Mouse (Mus musculus) macrophage (primary cell): Measurements from ENCODE around the gene Lipe. TPM values are rescaled to one million over a fixed set of nuclear protein-coding genes. Genes with fewer than 3 reads are reported as not detected.
"Not testable (repeated sequence)": the region's sequence is repeated elsewhere in the genome, so short reads cannot be mapped to it uniquely, and the experiment has no call there.

Experiments
- H3K27ac ChIP-seq: fragments of 350-480 bp; formaldehyde crosslinking; 2 replicates; pipeline ENCODE4 v1.9.0; 2021
- H3K36me3 ChIP-seq: fragments of 350-480 bp; formaldehyde crosslinking; 2 replicates; pipeline ENCODE4 v1.9.0; 2021; ENCODE audit errors: inconsistent target
- H3K4me3 ChIP-seq: fragments of 350-480 bp; formaldehyde crosslinking; 2 replicates; pipeline ENCODE4 v1.9.0; 2021; ENCODE audit errors: inconsistent target
- H3K79me2 ChIP-seq: fragments of 350-480 bp; formaldehyde crosslinking; 2 replicates; pipeline ENCODE4 v1.9.0; 2021; ENCODE audit errors: inconsistent target
- WGBS: methylation state at CpG from one replicate; pipeline ENCODE4 v1.1.7; 2026; ENCODE audit warnings: inconsistent platforms; ENCODE audit not compliant: missing documents; 5-methylcytosine and 5-hydroxymethylcytosine counted together
- polyA plus RNA-seq: library from polyadenylated mRNA; stranded (reverse); fragments of 250-400 nt; gene quantifications from 3 replicates; pipeline ENCODE4 v1.2.4, GENCODE M21; 2018; ENCODE audit warnings: inconsistent platforms

The Lipe gene
- polyA plus RNA-seq, 1 experiment from 2014 or later: 9.2 TPM

DNA sequence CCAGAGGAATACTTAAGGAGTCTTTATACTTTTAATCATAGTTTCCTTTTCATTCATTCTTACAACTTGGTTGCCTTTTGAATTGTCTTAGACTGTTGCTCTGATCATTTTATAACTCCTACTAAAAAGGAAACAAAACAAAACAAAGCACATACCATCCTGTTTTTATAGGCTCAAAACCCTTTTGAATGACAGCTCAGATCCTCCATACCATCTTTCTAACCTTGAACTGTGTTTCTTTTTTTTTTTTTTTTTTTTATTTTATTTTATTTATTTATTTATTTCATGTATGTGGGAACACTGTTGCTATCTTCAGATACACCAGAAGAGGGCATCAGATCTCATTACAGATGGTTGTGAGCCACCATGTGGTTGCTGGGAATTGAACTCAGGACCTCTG, 518 bp upstream of the Lipe start:
- H3K36me3 ChIP-seq, H3K27ac ChIP-seq, H3K4me3 ChIP-seq, H3K79me2 ChIP-seq: not testable (repeated sequence)

DNA sequence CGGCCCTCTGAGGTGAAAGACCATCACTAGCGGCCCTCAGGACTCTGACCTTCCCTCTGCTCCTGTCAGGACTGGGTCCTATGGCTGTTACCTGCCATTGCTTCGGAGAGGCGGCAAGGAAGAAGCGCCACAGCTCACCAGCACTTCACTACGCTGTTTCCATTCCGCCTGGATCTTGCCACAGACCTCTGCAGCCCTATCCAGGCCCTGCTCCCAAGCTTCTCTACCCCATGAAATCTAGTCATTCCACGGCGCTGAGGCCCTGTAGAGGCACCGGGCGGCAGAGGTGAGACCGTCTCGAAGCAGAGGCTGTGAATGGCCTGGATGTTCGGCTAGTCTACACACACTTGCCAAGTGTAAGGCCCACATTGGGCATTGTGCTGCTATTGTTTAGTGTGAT, 1.9 kb downstream of the Lipe start:
- H3K36me3 ChIP-seq: no peaks in the 10 kb centered on the region
- H3K4me3 ChIP-seq: no peak overlapping the region
- 96% methylated on average over 14 of the region's 14 CpGs for WGBS
- peak overlapping the region; percentile 50 for H3K27ac ChIP-seq
- peaks cover 32% of the 10 kb centered on the region for H3K79me2 ChIP-seq

DNA sequence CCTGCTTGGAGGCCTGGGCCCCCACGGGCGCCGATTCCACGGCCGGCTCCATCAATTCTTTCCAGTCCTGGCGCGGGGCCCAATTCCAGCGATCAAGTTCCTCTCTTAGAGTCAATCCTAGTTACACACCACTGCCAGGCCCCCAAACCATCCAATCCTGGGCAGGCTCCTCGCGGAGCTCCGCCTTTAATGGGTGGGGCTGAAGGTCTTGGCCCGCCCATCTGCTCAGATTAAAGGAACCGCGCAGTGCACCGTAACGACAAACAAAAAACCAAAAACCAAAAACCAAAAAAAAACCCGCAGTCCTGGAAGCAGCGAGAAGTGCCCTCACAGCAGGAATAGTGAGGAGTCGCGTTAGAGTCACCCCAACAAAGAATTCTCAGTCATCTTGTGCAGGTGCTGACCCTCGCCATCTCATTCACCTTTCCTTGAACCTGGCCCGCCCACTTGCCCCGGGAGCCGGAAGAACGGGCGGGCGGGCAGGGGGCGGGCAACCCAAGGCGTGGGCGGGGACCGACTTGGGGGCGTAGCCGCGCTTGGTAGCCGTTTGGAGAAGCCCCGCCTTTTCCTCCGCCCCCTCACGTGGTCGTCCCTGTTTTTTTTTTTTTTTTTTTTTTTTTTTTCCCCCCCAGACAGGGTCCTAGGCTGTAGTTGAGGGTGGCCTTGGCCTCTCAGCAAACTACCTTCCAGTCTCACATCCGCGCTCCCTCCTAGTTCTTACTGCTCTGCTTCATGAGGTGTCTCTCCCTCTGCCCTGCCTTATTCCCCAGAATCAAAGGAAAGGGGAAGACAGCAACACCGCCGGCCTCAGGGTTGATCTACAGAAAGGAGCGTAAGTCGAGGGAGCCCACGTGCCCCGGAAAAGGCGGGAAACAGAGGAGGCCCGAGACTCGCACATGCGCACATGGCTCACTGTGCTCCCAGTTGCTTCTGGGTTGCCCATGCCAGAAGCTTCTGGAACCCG, 2.7 kb downstream of the Lipe start:
- Histone ChIP-seq H3K4me3 (peak overlapping the region; percentile 74), H3K36me3 (no peaks in the 10 kb centered on the region), H3K79me2 (peaks cover 39% of the 10 kb centered on the region), H3K27ac (peak overlapping the region; percentile 87)
- 5% methylated on average over 50 of the region's 52 CpGs for WGBS

DNA sequence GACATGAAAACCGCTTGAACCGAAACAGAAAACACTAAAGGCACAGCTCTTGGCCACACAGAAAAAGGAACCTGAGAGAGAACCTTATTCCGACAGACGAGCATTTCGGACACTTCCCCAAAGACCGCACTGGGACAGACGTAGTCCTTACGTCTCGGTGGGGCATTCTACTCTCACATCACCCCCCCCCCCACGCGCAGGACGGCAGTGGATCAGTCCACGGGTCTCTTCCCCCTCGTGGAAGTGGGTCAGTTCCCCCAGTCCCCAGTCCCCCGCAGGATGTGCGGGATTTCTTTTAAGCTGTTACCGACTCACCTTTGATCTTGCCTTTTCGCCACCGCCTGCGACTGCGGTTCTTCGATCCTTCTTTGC, 3.3 kb downstream of the Lipe start:
- no peaks in the 10 kb centered on the region for H3K36me3 ChIP-seq
- WGBS: under 1% methylated on average over 22 of the region's 22 CpGs
- peak overlapping the region; percentile 74 for H3K4me3 ChIP-seq
- peak overlapping the region; percentile 87 for H3K27ac ChIP-seq
- peaks cover 46% of the 10 kb centered on the region for H3K79me2 ChIP-seq

DNA sequence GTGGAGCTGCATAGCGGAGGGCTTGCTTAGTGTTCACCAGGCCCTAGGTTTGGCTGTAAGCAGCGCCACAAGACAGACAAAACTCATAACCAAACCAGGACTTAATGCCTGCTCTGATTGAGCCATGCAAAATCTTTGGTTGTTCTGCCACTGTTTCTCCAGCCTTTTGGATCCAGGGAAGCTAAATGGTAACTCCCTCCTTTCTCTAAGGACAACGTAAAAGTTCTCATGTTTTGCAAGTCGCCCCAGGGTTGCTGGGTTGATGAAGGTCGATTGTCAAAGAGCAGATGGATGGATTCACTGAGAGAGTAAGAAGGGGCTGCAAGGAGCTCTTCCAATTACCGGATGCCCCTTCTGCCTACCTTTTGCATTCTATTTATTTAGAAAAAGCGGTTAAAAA, 3.8 kb downstream of the Lipe start:
- H3K79me2 ChIP-seq: peaks cover 50% of the 10 kb centered on the region
- peak overlapping the region; percentile 87 for H3K27ac ChIP-seq
- 5% methylated on average over 6 of the region's 7 CpGs for WGBS
- peak overlapping the region; percentile 74 for H3K4me3 ChIP-seq
- H3K36me3 ChIP-seq: no peaks in the 10 kb centered on the region

DNA sequence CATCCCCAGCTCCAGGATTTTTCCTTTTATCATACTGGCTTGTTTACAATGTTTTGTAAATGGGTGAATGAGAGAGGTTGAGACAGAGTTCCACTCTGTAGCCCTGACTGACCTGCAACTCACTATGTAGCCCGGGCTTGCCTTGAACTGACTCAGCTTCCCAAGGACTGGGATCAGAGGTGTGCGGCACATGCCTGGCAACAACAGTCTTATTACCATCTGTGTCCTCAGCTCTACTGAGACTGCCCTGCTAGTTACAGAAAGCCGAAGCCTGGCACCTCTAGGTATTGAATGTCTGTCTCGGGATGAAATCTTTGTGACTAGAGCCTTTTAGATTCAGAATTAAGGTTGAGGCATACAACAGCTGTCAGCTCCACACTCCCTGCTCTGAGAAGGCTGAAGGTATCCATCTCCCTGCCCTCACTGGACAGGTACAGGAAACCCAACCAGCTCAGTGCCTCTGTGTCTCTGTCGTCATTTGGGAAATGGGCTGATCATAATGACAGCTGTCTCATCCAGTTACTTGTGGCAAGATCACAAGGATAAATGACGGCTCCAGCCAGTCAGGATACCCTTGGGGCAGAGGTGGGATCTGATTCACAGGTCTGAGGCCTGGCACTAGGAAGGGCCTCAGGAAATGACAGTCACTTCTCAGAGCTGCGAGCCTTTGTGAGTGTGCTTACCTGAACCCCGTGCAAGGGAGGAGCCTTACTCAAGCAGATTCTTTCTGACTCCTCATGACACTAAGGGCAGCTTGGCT, 4.9 kb downstream of the Lipe start:
- 75% methylated on average over 8 of the region's 8 CpGs for WGBS
- no peak overlapping the region; the same call in 1 of the 2 replicates for H3K4me3 ChIP-seq
- peaks cover 2% of the 10 kb centered on the region; the same call in 1 of the 2 replicates for H3K36me3 ChIP-seq
- H3K79me2 ChIP-seq: peaks cover 61% of the 10 kb centered on the region
- no peak overlapping the region for H3K27ac ChIP-seq

DNA sequence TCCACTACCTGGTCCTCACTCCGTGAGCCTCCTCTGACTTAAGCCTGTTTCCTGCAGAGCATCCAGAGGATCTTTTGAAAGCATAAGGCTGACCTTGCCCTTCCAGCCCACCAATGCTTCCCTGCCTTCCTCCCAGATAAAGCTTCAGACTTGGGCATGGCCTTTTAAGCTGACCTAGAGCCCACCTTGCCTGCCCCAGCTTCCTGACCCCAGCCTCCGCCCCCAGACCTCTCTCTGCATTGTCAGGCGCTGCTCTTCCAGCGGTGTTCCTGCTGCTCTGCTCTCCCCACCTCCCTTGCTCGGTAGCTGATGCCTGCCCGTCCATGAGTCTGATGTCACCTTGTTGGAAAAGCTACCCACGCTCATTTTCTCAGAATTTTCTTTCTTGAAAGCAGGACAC, 5.7 kb downstream of the Lipe start:
- Histone ChIP-seq H3K79me2 (peaks cover 65% of the 10 kb centered on the region), H3K36me3 (peaks cover 10% of the 10 kb centered on the region; the same call in 1 of the 2 replicates), H3K4me3 (no peak overlapping the region), H3K27ac (no peak overlapping the region)
- 94% methylated on average over 7 of the region's 7 CpGs for WGBS

DNA sequence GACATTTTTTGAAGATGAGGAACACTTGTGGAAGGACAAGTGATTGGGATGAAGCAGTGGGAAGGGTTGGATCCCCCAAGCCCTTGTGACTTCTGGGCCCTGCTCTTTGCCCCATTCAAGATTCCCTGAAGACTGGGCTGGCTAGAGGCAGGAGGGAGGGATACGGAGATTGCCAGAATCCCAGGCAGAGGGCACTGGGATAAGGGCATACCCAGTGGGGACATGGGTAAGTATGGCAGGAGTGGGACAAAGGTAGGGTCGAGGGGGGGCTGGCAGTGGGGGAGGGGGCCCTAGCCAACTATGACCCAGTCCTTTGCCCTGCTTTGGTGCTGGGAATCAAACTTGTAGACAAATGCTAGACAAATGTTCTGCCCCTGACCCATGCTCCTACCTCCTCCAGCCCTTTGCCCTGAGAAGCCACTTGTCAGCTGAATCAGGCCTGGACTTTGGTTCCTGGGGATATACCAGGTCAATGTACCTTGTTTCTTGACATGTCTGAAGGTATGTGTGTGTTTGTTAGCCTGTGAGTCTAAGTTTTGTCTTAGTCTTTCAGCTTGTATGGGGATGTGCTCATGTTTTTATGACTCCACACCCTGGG, 6.6 kb downstream of the Lipe start:
- H3K4me3 ChIP-seq: no peak overlapping the region
- WGBS: 83% methylated on average over 2 of the region's 2 CpGs
- peaks cover 12% of the 10 kb centered on the region; the same call in 1 of the 2 replicates for H3K36me3 ChIP-seq
- peaks cover 65% of the 10 kb centered on the region for H3K79me2 ChIP-seq
- no peak overlapping the region for H3K27ac ChIP-seq

DNA sequence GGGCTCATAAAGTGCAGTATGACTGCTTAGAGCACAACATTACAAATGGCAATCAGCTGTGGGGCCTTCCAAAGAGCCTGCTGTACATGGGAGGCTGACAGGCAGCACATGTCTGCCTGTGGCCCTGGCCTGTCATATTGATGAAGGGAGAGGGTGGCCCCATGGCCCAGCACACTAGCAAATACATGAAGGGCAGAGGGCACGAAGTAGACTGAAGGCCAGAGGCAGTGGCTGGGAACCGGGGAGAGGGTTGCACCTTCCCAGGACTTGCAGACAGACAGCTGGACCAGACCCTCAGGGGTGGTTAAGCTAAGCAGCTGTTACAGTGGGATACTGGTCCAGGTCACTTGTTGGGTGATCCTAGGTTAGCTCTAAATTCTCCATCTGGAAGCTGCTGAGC, 7.5 kb downstream of the Lipe start:
- Histone ChIP-seq H3K36me3 (peaks cover 12% of the 10 kb centered on the region; the same call in 1 of the 2 replicates), H3K27ac (no peak overlapping the region), H3K79me2 (peaks cover 65% of the 10 kb centered on the region), H3K4me3 (no peak overlapping the region)
- WGBS: 94% methylated on average over 2 of the region's 2 CpGs

DNA sequence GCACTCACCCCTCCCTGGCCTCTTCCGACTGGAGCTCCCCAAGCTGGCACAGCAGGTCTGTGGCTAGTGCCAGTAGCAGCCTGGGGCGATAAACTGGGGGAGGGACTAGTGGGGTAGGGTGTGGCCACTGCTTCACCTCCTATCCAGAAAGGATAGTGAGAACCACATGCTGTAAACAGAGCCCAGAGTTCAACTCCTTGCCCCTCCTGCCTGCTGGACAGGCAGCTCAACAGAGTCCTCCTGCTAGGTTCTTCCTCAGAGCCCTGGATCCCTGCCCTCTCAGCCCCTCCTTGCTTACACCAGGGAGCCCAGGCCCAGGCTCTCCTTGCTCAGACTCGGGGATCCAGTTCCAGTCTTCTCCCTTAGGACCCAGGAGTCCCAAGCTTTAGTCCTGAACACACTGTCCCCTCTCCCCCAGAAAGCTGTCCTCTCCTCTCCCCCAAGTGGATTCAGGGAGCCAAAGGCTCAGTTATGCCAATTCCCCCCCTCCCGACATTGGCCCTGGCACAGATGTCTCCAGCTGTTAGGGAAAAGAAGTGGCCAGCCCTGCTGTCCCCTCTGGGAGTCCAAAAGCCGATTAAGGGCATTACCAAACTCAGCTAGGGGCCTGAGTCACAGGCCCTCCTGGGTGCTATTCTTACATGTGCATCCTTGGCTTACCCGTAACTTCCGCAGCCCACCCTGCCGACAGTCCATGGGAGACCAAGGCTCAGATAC, 8.3 kb downstream of the Lipe start:
- H3K36me3 ChIP-seq: peaks cover 12% of the 10 kb centered on the region; the same call in 1 of the 2 replicates
- WGBS: 88% methylated on average over 8 of the region's 8 CpGs
- peaks cover 65% of the 10 kb centered on the region for H3K79me2 ChIP-seq
- H3K27ac ChIP-seq: no peak overlapping the region
- H3K4me3 ChIP-seq: no peak overlapping the region

DNA sequence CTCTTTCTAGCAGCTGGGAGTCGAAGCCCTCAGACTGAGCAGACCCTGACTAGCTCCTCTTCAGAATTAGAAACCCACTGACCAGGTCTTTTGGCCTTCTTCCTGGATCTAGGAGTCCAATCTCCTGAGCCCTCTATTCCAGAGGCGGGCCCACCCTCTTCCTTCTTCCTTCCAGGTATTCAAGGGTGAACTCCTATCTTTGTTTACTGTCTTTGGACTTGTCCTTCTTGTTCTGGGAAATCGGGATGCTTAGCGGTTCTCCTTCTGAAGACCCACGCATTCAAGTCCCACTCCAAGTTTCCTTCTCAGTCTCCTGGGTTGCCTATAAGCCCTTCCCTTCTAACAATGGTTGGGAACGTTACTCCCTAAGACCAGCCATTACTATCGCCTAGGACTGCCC, 9.6 kb downstream of the Lipe start:
- no peak overlapping the region for H3K27ac ChIP-seq
- peaks cover 20% of the 10 kb centered on the region; the same call in 1 of the 2 replicates for H3K36me3 ChIP-seq
- H3K79me2 ChIP-seq: peaks cover 56% of the 10 kb centered on the region
- no peak overlapping the region for H3K4me3 ChIP-seq
- 96% methylated on average over 7 of the region's 7 CpGs for WGBS

DNA sequence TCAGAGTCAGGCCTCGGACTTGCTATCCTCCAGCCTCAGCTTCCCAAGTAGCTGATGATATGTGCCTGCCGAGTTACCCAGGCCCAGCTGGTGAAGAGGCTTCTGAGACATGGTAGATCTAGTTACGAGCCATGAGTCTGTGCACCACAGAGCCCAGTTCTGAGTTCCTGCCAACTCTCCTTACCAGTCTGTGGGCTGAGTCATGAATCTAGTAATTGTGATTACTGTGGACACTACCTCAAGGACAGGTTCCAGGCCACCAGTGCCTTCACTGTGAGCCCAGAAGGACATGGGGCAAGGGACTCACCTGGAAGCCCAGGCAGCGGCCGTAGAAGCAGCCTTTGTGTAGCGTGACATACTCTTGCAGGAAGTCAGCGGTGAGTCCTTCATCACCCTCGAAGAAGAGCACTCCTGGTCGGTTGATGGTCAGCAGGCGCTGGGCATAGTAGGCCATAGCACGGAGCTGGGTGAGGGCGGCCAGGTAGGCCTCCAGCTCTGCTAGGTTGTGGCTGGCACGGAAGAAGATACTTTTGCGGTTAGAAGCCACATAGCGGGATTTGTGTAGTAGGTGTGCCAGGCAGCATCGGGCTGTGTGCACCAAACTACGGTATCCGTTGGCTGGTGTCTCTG, 10.6 kb downstream of the Lipe start:
- H3K36me3 ChIP-seq: peaks cover 30% of the 10 kb centered on the region
- no peak overlapping the region for H3K4me3 ChIP-seq
- peaks cover 46% of the 10 kb centered on the region for H3K79me2 ChIP-seq
- 98% methylated on average over 17 of the region's 18 CpGs for WGBS
- H3K27ac ChIP-seq: no peak overlapping the region

DNA sequence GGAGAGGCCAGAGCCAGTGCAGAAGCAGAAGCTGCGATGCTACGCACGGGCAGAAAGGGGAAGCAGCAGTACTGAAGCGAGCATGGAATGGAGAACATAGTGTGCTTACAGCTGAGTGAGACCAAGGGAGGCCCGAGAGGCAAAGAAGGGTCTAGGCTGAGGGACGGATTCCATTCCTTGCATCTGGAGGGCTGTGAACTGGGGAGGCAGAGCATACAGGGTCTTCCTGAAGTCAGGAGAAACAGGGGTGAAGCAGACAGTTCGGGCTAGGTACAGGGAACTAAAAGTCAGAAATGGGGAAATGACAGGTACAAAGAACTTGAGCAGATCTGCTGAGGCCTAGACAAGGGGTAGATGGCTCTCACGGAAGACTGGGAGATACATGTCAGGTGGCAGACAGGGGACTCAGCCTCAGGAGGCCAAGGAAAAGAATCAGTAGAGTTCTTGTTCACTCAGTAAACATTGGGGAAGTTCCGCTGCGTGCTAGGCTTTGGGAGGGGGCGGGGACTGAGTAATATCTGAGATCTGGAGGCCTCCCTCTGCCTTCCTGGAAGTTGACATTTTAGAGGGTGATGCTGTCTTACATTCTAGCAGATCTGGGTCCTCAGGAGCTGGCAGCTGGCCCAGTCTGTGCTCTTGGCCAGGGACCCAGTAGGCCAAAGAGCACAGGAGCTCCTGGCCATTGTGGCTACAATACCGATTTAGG, 12.5 kb downstream of the Lipe start:
- peak overlapping the region; percentile 65 for H3K27ac ChIP-seq
- peaks cover 48% of the 10 kb centered on the region for H3K36me3 ChIP-seq
- peaks cover 27% of the 10 kb centered on the region; the same call in 1 of the 2 replicates for H3K79me2 ChIP-seq
- 4% methylated on average over 12 of the region's 12 CpGs for WGBS
- H3K4me3 ChIP-seq: no peak overlapping the region
